ENCODE assay signal across 7 mouse cellular contexts in the genomic region with DNA sequence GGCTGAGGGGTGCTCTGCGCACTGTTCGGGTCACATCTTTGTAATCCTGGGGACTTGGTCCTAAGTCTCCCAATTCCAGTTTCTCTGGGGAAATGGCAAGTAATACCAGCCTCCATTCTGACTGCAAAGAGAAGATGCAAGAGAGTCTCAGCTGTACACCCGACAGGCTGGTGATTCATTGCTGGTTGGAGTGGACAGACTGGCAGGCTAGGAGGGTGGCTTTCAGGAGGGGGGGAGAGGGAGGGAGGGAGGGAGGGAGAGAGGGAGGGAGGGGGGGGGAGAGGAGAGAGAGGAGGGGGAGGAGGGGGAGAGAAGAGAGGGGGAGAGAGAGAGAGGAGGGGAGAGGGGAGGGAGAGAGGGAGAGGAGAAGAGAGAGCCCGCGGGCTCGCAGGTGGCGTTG. TPM values are rescaled to one million over a fixed set of nuclear protein-coding genes. Genes with fewer than 3 reads are reported as not detected.
DNase-seq lines count a peak whose midpoint lies in the region; ATAC-seq lines count a peak whose summit lies in the region.

No protein-coding gene starts in this region.

- peak overlapping the region; percentile 93 for H3K4me3 ChIP-seq in lung, embryonic 16.5 days (ENCODE audit: low read length)
- H3K4me3 ChIP-seq in embryonic facial prominence, embryonic 14.5 days (ENCODE audit: low read depth, low read length): peak overlapping the region; percentile 78
- peak overlapping the region; percentile 91 for H3K4me3 ChIP-seq in limb, embryonic 13.5 days
- H3K4me3 ChIP-seq in stomach, embryonic 14.5 days (ENCODE audit: low read depth, low read length): peak overlapping the region; percentile 87

- H3K4me2 ChIP-seq in lung, embryonic 16.5 days (ENCODE audit: low read depth, low read length): peak overlapping the region; percentile 79
- H3K4me2 ChIP-seq in embryonic facial prominence, embryonic 14.5 days (ENCODE audit: low read depth, low read length): peak overlapping the region; percentile 93
- H3K4me2 ChIP-seq in limb, embryonic 13.5 days (replicated peaks): peak overlapping the region; percentile 98
- H3K4me2 ChIP-seq in stomach, embryonic 14.5 days (replicated peaks; ENCODE audit: low read depth, low read length): peak overlapping the region; percentile 99

- peaks cover 22% of the 10 kb centered on the region for H3K4me1 ChIP-seq in lung, embryonic 16.5 days (replicated peaks; ENCODE audit: control insufficient read depth, insufficient read depth, low read length)
- peaks cover 20% of the 10 kb centered on the region for H3K4me1 ChIP-seq in embryonic facial prominence, embryonic 14.5 days (ENCODE audit: control insufficient read depth, insufficient read depth, low read length)
- peaks cover 36% of the 10 kb centered on the region for H3K4me1 ChIP-seq in limb, embryonic 13.5 days
- H3K4me1 ChIP-seq in stomach, embryonic 14.5 days (ENCODE audit: control insufficient read depth, insufficient read depth, low read length): peaks cover 20% of the 10 kb centered on the region

- H3K9me3 ChIP-seq in lung, embryonic 16.5 days (ENCODE audit: control insufficient read depth, low read length): no peaks in the 10 kb centered on the region
- H3K9me3 ChIP-seq in embryonic facial prominence, embryonic 14.5 days (ENCODE audit: control insufficient read depth, low read length): no peaks in the 10 kb centered on the region
- no peaks in the 10 kb centered on the region for H3K9me3 ChIP-seq in limb, embryonic 13.5 days
- H3K9me3 ChIP-seq in stomach, embryonic 14.5 days (ENCODE audit: control insufficient read depth, low read depth, low read length): no peaks in the 10 kb centered on the region

- H3K27ac ChIP-seq in lung, embryonic 16.5 days (ENCODE audit: low read length): no peak overlapping the region; the same call in 1 of the 2 replicates
- peak overlapping the region; percentile 80 for H3K27ac ChIP-seq in embryonic facial prominence, embryonic 14.5 days (replicated peaks; ENCODE audit: low read depth, low read length)
- H3K27ac ChIP-seq in limb, embryonic 13.5 days: no peak overlapping the region
- peak overlapping the region; percentile 80 for H3K27ac ChIP-seq in stomach, embryonic 14.5 days (ENCODE audit: low read length)

- peak overlapping the region; percentile 97 for H3K9ac ChIP-seq in lung, embryonic 16.5 days (ENCODE audit: low read length)
- H3K9ac ChIP-seq in embryonic facial prominence, embryonic 14.5 days (ENCODE audit: low read depth, low read length): peak overlapping the region; percentile 90
- peak overlapping the region; percentile 94 for H3K9ac ChIP-seq in limb, embryonic 13.5 days
- H3K9ac ChIP-seq in stomach, embryonic 14.5 days (replicated peaks; ENCODE audit: low read depth, low read length): peak overlapping the region; percentile 91

- no peak for DNase-seq in lung, postnatal 14 days
- no peak for DNase-seq in embryonic facial prominence, embryonic 14.5 days (ENCODE audit: low spot score)
- DNase-seq in gastrocnemius, postnatal 10 days: no peak
- DNase-seq in ovary, postnatal 10 days (ENCODE audit: low spot score): no peak

- no peaks in the 10 kb centered on the region for H3K27me3 ChIP-seq in lung, embryonic 16.5 days (ENCODE audit: control insufficient read depth, insufficient read depth, low read depth, low read length)
- H3K27me3 ChIP-seq in embryonic facial prominence, embryonic 14.5 days (replicated peaks; ENCODE audit: control insufficient read depth, insufficient read depth, low read length): no peaks in the 10 kb centered on the region
- H3K27me3 ChIP-seq in limb, embryonic 13.5 days: no peaks in the 10 kb centered on the region
- no peaks in the 10 kb centered on the region for H3K27me3 ChIP-seq in stomach, embryonic 14.5 days (ENCODE audit: control insufficient read depth, insufficient read depth, low read length)

- peaks cover 24% of the 10 kb centered on the region for H3K36me3 ChIP-seq in lung, embryonic 16.5 days (ENCODE audit: control insufficient read depth, insufficient read depth, low read length)
- H3K36me3 ChIP-seq in embryonic facial prominence, embryonic 14.5 days (ENCODE audit: control insufficient read depth, insufficient read depth, low read length): peaks cover 33% of the 10 kb centered on the region
- H3K36me3 ChIP-seq in limb, embryonic 13.5 days: peaks cover 40% of the 10 kb centered on the region
- peaks cover 31% of the 10 kb centered on the region for H3K36me3 ChIP-seq in stomach, embryonic 14.5 days (ENCODE audit: control insufficient read depth, insufficient read depth, low read length)

- no peak for ATAC-seq in lung, embryonic 16.5 days (ENCODE audit: low read depth)
- no peak for ATAC-seq in embryonic facial prominence, embryonic 14.5 days (ENCODE audit: low read depth)
- no peak for ATAC-seq in limb, embryonic 13.5 days (ENCODE audit: low FRiP score, low read depth)
- ATAC-seq in stomach, embryonic 14.5 days (ENCODE audit: insufficient number of reproducible peaks, insufficient read depth, low FRiP score, low read depth): no peak

- WGBS in lung, embryonic 16.5 days: 20% methylated on average over 7 of the region's 7 CpGs
- WGBS in embryonic facial prominence, embryonic 14.5 days: 21% methylated on average over 7 of the region's 7 CpGs
- 25% methylated on average over 7 of the region's 7 CpGs for WGBS in limb, embryonic 13.5 days
- WGBS in stomach, embryonic 14.5 days: 21% methylated on average over 7 of the region's 7 CpGs

RNA-seq across cellular contexts. Expression of a gene that starts 0.4 kb away (rescaled TPM):
- 98.8 and 99.9 TPM in 2 replicates for polyA plus RNA-seq in lung, embryonic 16.5 days (2015; fragmentation: Nextera tagmentation; extraction: Ambion mirVana)
- polyA plus RNA-seq in embryonic facial prominence, embryonic 14.5 days (2014; fragmentation: Nextera tagmentation; extraction: Ambion mirVana): 76.5 and 77.5 TPM in 2 replicates
- polyA plus RNA-seq in limb, embryonic 13.5 days (2015; fragmentation: Nextera tagmentation; extraction: Ambion mirVana): 106 and 115 TPM in 2 replicates
- 92.6 and 99.1 TPM in 2 replicates for polyA plus RNA-seq in stomach, embryonic 14.5 days (2014; fragmentation: Nextera tagmentation; extraction: Ambion mirVana)
- 10 to 100 TPM; 53.8 to 64.3 TPM for total RNA-seq in gastrocnemius, postnatal 10 days (2021)

RNA-seq across cellular contexts. Expression of a gene that starts 3.4 kb away (rescaled TPM):
- polyA plus RNA-seq in lung, embryonic 16.5 days (2015; fragmentation: Nextera tagmentation; extraction: Ambion mirVana): 29.7 and 33.1 TPM in 2 replicates
- polyA plus RNA-seq in embryonic facial prominence, embryonic 14.5 days (2014; fragmentation: Nextera tagmentation; extraction: Ambion mirVana): 14.3 and 16.1 TPM in 2 replicates
- 19.4 and 21.4 TPM in 2 replicates for polyA plus RNA-seq in limb, embryonic 13.5 days (2015; fragmentation: Nextera tagmentation; extraction: Ambion mirVana)
- polyA plus RNA-seq in stomach, embryonic 14.5 days (2014; fragmentation: Nextera tagmentation; extraction: Ambion mirVana): 14.5 and 16.8 TPM in 2 replicates
- total RNA-seq in gastrocnemius, postnatal 10 days (2021): 1 to 10 TPM; 7.2 to 8.8 TPM

RNA-seq across cellular contexts. Expression of a gene that starts 19.9 kb away (rescaled TPM):
- polyA plus RNA-seq in lung, embryonic 16.5 days (2015; fragmentation: Nextera tagmentation; extraction: Ambion mirVana): 2.7 and 3.8 TPM in 2 replicates
- polyA plus RNA-seq in embryonic facial prominence, embryonic 14.5 days (2014; fragmentation: Nextera tagmentation; extraction: Ambion mirVana): 2.1 and 2.3 TPM in 2 replicates
- 2.9 and 3.0 TPM in 2 replicates for polyA plus RNA-seq in limb, embryonic 13.5 days (2015; fragmentation: Nextera tagmentation; extraction: Ambion mirVana)
- polyA plus RNA-seq in stomach, embryonic 14.5 days (2014; fragmentation: Nextera tagmentation; extraction: Ambion mirVana): 1.7 and 2.1 TPM in 2 replicates
- 1 to 10 TPM; 4.2 to 4.4 TPM for total RNA-seq in gastrocnemius, postnatal 10 days (2021)

Comparison
In these comparisons a context has a peak if more than half of its experiments do, and no peak if none do; other contexts are left out.
1. H3K27ac ChIP-seq: peak in embryonic facial prominence, embryonic 14.5 days (single experiment) and stomach, embryonic 14.5 days (single experiment); none in lung, embryonic 16.5 days (single experiment) and limb, embryonic 13.5 days (single experiment).
2. Peak in every context shown above with its lines, with median percentiles within 50 percentile points of each other: H3K4me2 ChIP-seq, H3K4me3 ChIP-seq and H3K9ac ChIP-seq.